Mouse (Mus musculus): Measurements from ENCODE around the gene Mep1a. TPM values are rescaled to one million over a fixed set of nuclear protein-coding genes. Genes with fewer than 3 reads are reported as not detected.
A peak's percentile ranks its signal among the peaks of the same experiment; 100 is the strongest.

Gene Mep1a
- total and polyA plus RNA-seq, 3 experiments = not detected

DNA sequence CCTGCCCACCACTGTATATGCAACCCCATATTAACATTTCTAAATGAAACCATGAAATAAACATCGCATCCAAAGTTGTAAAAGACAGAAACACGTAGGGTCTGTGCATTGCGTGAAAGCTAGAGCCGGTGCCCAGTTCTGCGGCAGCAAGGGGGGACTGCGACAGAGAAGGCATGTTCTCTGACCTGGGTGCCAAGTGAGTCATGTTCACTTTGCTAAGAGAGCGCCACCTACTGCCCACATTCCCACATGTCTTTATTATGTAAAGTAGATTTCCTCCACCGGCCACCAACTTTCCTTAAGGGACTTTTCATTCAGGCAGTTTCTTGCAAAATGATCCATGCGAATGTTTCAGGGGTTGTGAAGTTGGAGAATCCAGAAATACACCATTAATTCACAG, 44.0 kb downstream of the Mep1a start:
- intact Hi-C loops (cut with DNase I) = loop anchor here (1.0 to 5.0 kb wide), 2 partner anchors 36 to 132 kb away; no protein-coding TSS in a partner anchor
- Histone ChIP-seq H3K27me3 (ENCODE audit: control insufficient read depth, insufficient read depth, low read length) (no peaks in the 10 kb centered on the region), H3K79me2 (replicated peaks; ENCODE audit: control insufficient read depth, insufficient read depth, low read length) (no peaks in the 10 kb centered on the region), H3K9ac (ENCODE audit: low read depth, low read length) (no peak overlapping the region), H3K27ac (no peak overlapping the region), H3K36me3 (ENCODE audit: control insufficient read depth, insufficient read depth, low read length) (peaks cover 18% of the 10 kb centered on the region), H3K4me1 (ENCODE audit: control insufficient read depth, insufficient read depth, low read length) (peaks cover 4% of the 10 kb centered on the region), H3K4me3 (no peak overlapping the region)
- WGBS = 11% methylated on average over 9 of the region's 9 CpGs
- TF ChIP-seq POLR2A (IDR thresholded peaks at IDR 0.05; ENCODE audit: insufficient read depth, low read depth, low read length) (no peak), CTCF (IDR thresholded peaks at IDR 0.05) (peak; percentile 88), EP300 (IDR thresholded peaks at IDR 0.05; ENCODE audit: insufficient read depth, low read depth, low read length) (peak; percentile 49; the same call in 1 of the 2 replicates)
- DNase-seq = peak; percentile 70 to 74

DNA sequence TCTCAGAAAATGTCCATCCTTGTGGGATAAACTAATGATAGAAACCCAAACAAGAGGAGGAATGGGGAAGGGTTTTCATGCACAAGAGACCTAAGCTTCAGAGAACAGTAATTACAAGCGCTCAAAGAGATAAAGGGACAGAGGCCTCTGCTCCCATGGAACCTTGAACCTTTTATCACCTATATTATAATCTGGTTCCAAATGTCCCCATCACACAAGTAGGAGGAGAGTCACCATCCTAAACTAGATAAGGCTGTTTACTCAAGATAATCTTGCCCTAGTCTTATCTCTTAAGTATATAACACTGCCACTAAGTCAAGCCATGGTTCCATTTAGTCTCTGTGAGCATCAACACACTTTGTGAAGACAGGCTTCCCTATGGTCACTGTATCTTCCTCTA, 51.4 kb downstream of the Mep1a start:
- DNase-seq = no peak
- H3K9ac ChIP-seq (ENCODE audit: low read depth, low read length) = no peak overlapping the region
- no peaks in the 10 kb centered on the region for H3K27me3 ChIP-seq (ENCODE audit: control insufficient read depth, insufficient read depth, low read length)
- WGBS = 56% methylated on average over 1 of the region's 1 CpGs
- no peak overlapping the region for H3K27ac ChIP-seq
- intact Hi-C loops (cut with DNase I) = no loop called here
- no peak overlapping the region for H3K4me3 ChIP-seq
- H3K4me1 ChIP-seq (ENCODE audit: control insufficient read depth, insufficient read depth, low read length) = no peaks in the 10 kb centered on the region; the same call in none of the 2 replicates
- no peaks in the 10 kb centered on the region for H3K79me2 ChIP-seq (replicated peaks; ENCODE audit: control insufficient read depth, insufficient read depth, low read length)
- TF ChIP-seq POLR2A (IDR thresholded peaks at IDR 0.05; ENCODE audit: insufficient read depth, low read depth, low read length) = no peak
- no peak for TF ChIP-seq CTCF (IDR thresholded peaks at IDR 0.05)
- TF ChIP-seq EP300 (IDR thresholded peaks at IDR 0.05; ENCODE audit: insufficient read depth, low read depth, low read length) = no peak
- peaks cover 28% of the 10 kb centered on the region for H3K36me3 ChIP-seq (ENCODE audit: control insufficient read depth, insufficient read depth, low read length)

DNA sequence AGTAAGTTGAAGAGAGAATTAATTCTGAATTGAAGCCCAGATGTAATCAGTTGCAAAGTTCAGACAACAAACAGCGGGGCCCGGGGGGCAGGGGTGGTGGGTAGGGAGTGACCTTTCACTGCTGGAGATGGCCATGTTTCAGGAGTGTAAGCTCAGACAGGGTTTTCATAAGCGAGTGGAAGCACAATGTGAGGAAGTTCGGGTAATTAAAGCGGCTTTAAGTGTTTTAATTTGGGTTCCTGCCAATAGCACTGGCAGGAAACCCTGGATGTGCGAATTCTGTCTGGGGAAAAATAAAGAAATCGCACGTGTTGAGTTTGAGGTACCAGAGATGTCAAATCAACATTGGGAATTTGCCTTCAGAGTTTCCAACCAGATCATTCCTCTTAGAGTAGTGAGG, 68.1 kb downstream of the Mep1a start:
- no peaks in the 10 kb centered on the region; the same call in 1 of the 2 replicates for H3K79me2 ChIP-seq (replicated peaks; ENCODE audit: control insufficient read depth, insufficient read depth, low read length)
- H3K36me3 ChIP-seq (ENCODE audit: control insufficient read depth, insufficient read depth, low read length) = peaks cover 33% of the 10 kb centered on the region
- TF ChIP-seq EP300 (IDR thresholded peaks at IDR 0.05; ENCODE audit: insufficient read depth, low read depth, low read length) = no peak
- TF ChIP-seq CTCF (IDR thresholded peaks at IDR 0.05) = no peak
- no peak for TF ChIP-seq POLR2A (IDR thresholded peaks at IDR 0.05; ENCODE audit: insufficient read depth, low read depth, low read length)
- peak in 1 of 2 experiments; percentile 38 for DNase-seq
- H3K27me3 ChIP-seq (ENCODE audit: control insufficient read depth, insufficient read depth, low read length) = no peaks in the 10 kb centered on the region
- intact Hi-C loops (cut with DNase I) = loop anchor here (5.0 kb wide), 3 partner anchors 37 to 97 kb away; partner anchors contain the start of gene Adgrf5
- 36% methylated on average over 8 of the region's 8 CpGs for WGBS
- H3K4me1 ChIP-seq (ENCODE audit: control insufficient read depth, insufficient read depth, low read length) = peaks cover 4% of the 10 kb centered on the region
- no peak overlapping the region for H3K27ac ChIP-seq
- H3K4me3 ChIP-seq = no peak overlapping the region
- H3K9ac ChIP-seq (ENCODE audit: low read depth, low read length) = no peak overlapping the region

DNA sequence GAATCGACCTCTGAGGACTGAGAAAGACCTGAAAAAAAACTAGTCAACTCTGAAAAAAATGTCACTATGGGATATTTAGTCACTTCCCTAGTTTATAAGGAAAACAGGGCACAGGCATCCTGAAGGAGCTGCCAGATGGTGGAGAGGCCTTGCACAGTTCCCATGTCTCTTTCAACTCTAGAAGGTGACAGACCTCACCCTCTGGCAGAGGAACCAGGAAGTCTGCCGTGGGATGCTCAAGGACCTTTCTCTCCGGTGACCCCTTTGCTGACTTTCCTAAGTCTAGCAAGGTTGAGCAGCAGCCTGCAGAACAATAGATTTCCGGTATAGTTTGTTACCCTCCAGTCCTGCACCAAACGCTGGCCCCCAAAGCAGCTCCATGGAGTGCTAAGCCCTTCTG, 70.9 kb downstream of the Mep1a start:
- no peaks in the 10 kb centered on the region for H3K27me3 ChIP-seq (ENCODE audit: control insufficient read depth, insufficient read depth, low read length)
- no peak for DNase-seq
- 37% methylated on average over 5 of the region's 5 CpGs for WGBS
- peaks cover 38% of the 10 kb centered on the region for H3K36me3 ChIP-seq (ENCODE audit: control insufficient read depth, insufficient read depth, low read length)
- H3K9ac ChIP-seq (ENCODE audit: low read depth, low read length) = no peak overlapping the region
- intact Hi-C loops (cut with DNase I) = loop anchor here (5.0 kb wide), 3 partner anchors 34 to 94 kb away; partner anchors contain the start of gene Adgrf5
- H3K4me1 ChIP-seq (ENCODE audit: control insufficient read depth, insufficient read depth, low read length) = peaks cover 4% of the 10 kb centered on the region
- no peak overlapping the region for H3K4me3 ChIP-seq
- no peak for TF ChIP-seq POLR2A (IDR thresholded peaks at IDR 0.05; ENCODE audit: insufficient read depth, low read depth, low read length)
- H3K27ac ChIP-seq = peak overlapping the region; percentile 19; the same call in 1 of the 2 replicates
- no peaks in the 10 kb centered on the region for H3K79me2 ChIP-seq (replicated peaks; ENCODE audit: control insufficient read depth, insufficient read depth, low read length)

Other genes with a start within 250 kb of the Mep1a start
- gene Adgrf1, start 232.5 kb downstream of the Mep1a start, total RNA-seq (2021) = not detected
- gene Adgrf1, start 232.5 kb downstream of the Mep1a start, polyA plus RNA-seq (2012; rRNA removed) = 0.02 and 0.12 TPM in 2 replicates
- gene Adgrf5, start 142.4 kb downstream of the Mep1a start, total RNA-seq (2021) = 100 to 1,000 TPM; 184 to 231 TPM
- gene Adgrf5, start 142.4 kb downstream of the Mep1a start, polyA plus RNA-seq (2012; rRNA removed) = 57.7 and 116 TPM in 2 replicates
- gene Ankrd66, start 40.8 kb upstream of the Mep1a start, total RNA-seq (2021) = not detected
- 0.25 TPM in 1 of 2 replicates, not detected in the other for gene Ankrd66, start 40.8 kb upstream of the Mep1a start, polyA plus RNA-seq (2012; rRNA removed)
- gene Pla2g7, start 65.3 kb upstream of the Mep1a start, total RNA-seq (2021) = 1 to 10 TPM; 5.8 to 6.2 TPM
- 3.5 and 5.3 TPM in 2 replicates for gene Pla2g7, start 65.3 kb upstream of the Mep1a start, polyA plus RNA-seq (2012; rRNA removed)
- gene Tdrd6, start 127.5 kb upstream of the Mep1a start, total RNA-seq (2021) = not detected
- 0.02 and 0.03 TPM in 2 replicates for gene Tdrd6, start 127.5 kb upstream of the Mep1a start, polyA plus RNA-seq (2012; rRNA removed)
- 1 to 10 TPM; 2.2 to 2.3 TPM for gene Slc25a27, start 164.4 kb upstream of the Mep1a start, total RNA-seq (2021)
- 3.2 and 4.9 TPM in 2 replicates for gene Slc25a27, start 164.4 kb upstream of the Mep1a start, polyA plus RNA-seq (2012; rRNA removed)
- gene Cyp39a1, start 164.6 kb upstream of the Mep1a start, total RNA-seq (2021) = 1 to 10 TPM; 3.5 to 4.9 TPM
- gene Cyp39a1, start 164.6 kb upstream of the Mep1a start, polyA plus RNA-seq (2012; rRNA removed) = 2.1 and 5.0 TPM in 2 replicates